Mouse (Mus musculus): ENCODE measurements around the gene P2rx4. TPM values are rescaled to one million over a fixed set of nuclear protein-coding genes. Genes with fewer than 3 reads are reported as not detected.

P2rx4 gene
- polyA plus RNA-seq, 1 experiment from 2014 or later = 20.7 TPM

GRCm38 (mm10) chr5:122679881-122680280 lies 27.5 kb upstream of the P2rx4 start:
- Histone ChIP-seq H3K4me3 (ENCODE audit: low read depth, low read length) (no peak overlapping the region), H3K27ac (ENCODE audit: low read length) (no peak overlapping the region), H3K4me1 (ENCODE audit: control insufficient read depth, insufficient read depth, low read length) (no peaks in the 10 kb centered on the region), H3K4me2 (replicated peaks; ENCODE audit: low read depth, low read length) (no peak overlapping the region), H3K9me3 (ENCODE audit: control insufficient read depth, low read depth, low read length) (no peaks in the 10 kb centered on the region), H3K9ac (replicated peaks; ENCODE audit: low read depth, low read length) (no peak overlapping the region), H3K36me3 (ENCODE audit: control insufficient read depth, insufficient read depth, low read length) (no peaks in the 10 kb centered on the region), H3K27me3 (ENCODE audit: control insufficient read depth, insufficient read depth, low read length) (no peaks in the 10 kb centered on the region)
- 87% methylated on average over 8 of the region's 8 CpGs for WGBS
- ATAC-seq (ENCODE audit: insufficient number of reproducible peaks, insufficient read depth, low FRiP score, low read depth) = no peak

GRCm38 (mm10) chr5:122681276-122681675 lies 26.1 kb upstream of the P2rx4 start:
- Histone ChIP-seq H3K27me3 (ENCODE audit: control insufficient read depth, insufficient read depth, low read length) (no peaks in the 10 kb centered on the region), H3K4me2 (replicated peaks; ENCODE audit: low read depth, low read length) (no peak overlapping the region), H3K9ac (replicated peaks; ENCODE audit: low read depth, low read length) (no peak overlapping the region), H3K36me3 (ENCODE audit: control insufficient read depth, insufficient read depth, low read length) (no peaks in the 10 kb centered on the region), H3K4me3 (ENCODE audit: low read depth, low read length) (no peak overlapping the region), H3K27ac (ENCODE audit: low read length) (no peak overlapping the region), H3K4me1 (ENCODE audit: control insufficient read depth, insufficient read depth, low read length) (no peaks in the 10 kb centered on the region), H3K9me3 (ENCODE audit: control insufficient read depth, low read depth, low read length) (no peaks in the 10 kb centered on the region)
- no peak for ATAC-seq (ENCODE audit: insufficient number of reproducible peaks, insufficient read depth, low FRiP score, low read depth)
- WGBS = 78% methylated on average over 12 of the region's 12 CpGs

GRCm38 (mm10) chr5:122683926-122684325 lies 23.4 kb upstream of the P2rx4 start:
- Histone ChIP-seq H3K9me3 (ENCODE audit: control insufficient read depth, low read depth, low read length) (no peaks in the 10 kb centered on the region), H3K4me2 (replicated peaks; ENCODE audit: low read depth, low read length) (no peak overlapping the region), H3K4me3 (ENCODE audit: low read depth, low read length) (no peak overlapping the region), H3K27me3 (ENCODE audit: control insufficient read depth, insufficient read depth, low read length) (no peaks in the 10 kb centered on the region), H3K36me3 (ENCODE audit: control insufficient read depth, insufficient read depth, low read length) (no peaks in the 10 kb centered on the region), H3K9ac (replicated peaks; ENCODE audit: low read depth, low read length) (no peak overlapping the region), H3K4me1 (ENCODE audit: control insufficient read depth, insufficient read depth, low read length) (no peaks in the 10 kb centered on the region), H3K27ac (ENCODE audit: low read length) (no peak overlapping the region)
- no peak for ATAC-seq (ENCODE audit: insufficient number of reproducible peaks, insufficient read depth, low FRiP score, low read depth)
- WGBS = 72% methylated on average over 10 of the region's 10 CpGs

- no peak for ATAC-seq (ENCODE audit: insufficient number of reproducible peaks, insufficient read depth, low FRiP score, low read depth)
- H3K9me3 ChIP-seq (ENCODE audit: control insufficient read depth, low read depth, low read length) = no peaks in the 10 kb centered on the region
- H3K27me3 ChIP-seq (ENCODE audit: control insufficient read depth, insufficient read depth, low read length) = no peaks in the 10 kb centered on the region
- no peak overlapping the region for H3K27ac ChIP-seq (ENCODE audit: low read length)
- no peak overlapping the region for H3K4me2 ChIP-seq (replicated peaks; ENCODE audit: low read depth, low read length)
- H3K9ac ChIP-seq (replicated peaks; ENCODE audit: low read depth, low read length) = no peak overlapping the region
- H3K36me3 ChIP-seq (ENCODE audit: control insufficient read depth, insufficient read depth, low read length) = no peaks in the 10 kb centered on the region
- H3K4me3 ChIP-seq (ENCODE audit: low read depth, low read length) = no peak overlapping the region
- no peaks in the 10 kb centered on the region for H3K4me1 ChIP-seq (ENCODE audit: control insufficient read depth, insufficient read depth, low read length)
- 77% methylated on average over 4 of the region's 4 CpGs for WGBS
Observed at GRCm38 (mm10) chr5:122687391-122687790, 20.0 kb upstream of the P2rx4 start.

GRCm38 (mm10) chr5:122689153-122689552 lies 18.2 kb upstream of the P2rx4 start:
- WGBS = 84% methylated on average over 7 of the region's 7 CpGs

GRCm38 (mm10) chr5:122690486-122690885 lies 16.9 kb upstream of the P2rx4 start:
- Histone ChIP-seq H3K9ac (replicated peaks; ENCODE audit: low read depth, low read length) (no peak overlapping the region), H3K27ac (ENCODE audit: low read length) (no peak overlapping the region), H3K4me1 (ENCODE audit: control insufficient read depth, insufficient read depth, low read length) (0 out of 2 replicates have a peak, but pooled peaks cover 3% of the 10 kb centered on the region), H3K27me3 (ENCODE audit: control insufficient read depth, insufficient read depth, low read length) (no peaks in the 10 kb centered on the region), H3K36me3 (ENCODE audit: control insufficient read depth, insufficient read depth, low read length) (no peaks in the 10 kb centered on the region), H3K9me3 (ENCODE audit: control insufficient read depth, low read depth, low read length) (no peaks in the 10 kb centered on the region), H3K4me2 (replicated peaks; ENCODE audit: low read depth, low read length) (no peak overlapping the region), H3K4me3 (ENCODE audit: low read depth, low read length) (no peak overlapping the region)
- WGBS = 58% methylated on average over 6 of the region's 6 CpGs
- ATAC-seq (ENCODE audit: insufficient number of reproducible peaks, insufficient read depth, low FRiP score, low read depth) = no peak

More at GRCm38 (mm10) chr5:122689153-122689552, 18.2 kb upstream of the P2rx4 start:
- Histone ChIP-seq H3K4me1 (ENCODE audit: control insufficient read depth, insufficient read depth, low read length) (0 out of 2 replicates have a peak, but pooled peaks cover 3% of the 10 kb centered on the region), H3K4me2 (replicated peaks; ENCODE audit: low read depth, low read length) (no peak overlapping the region), H3K27ac (ENCODE audit: low read length) (no peak overlapping the region), H3K9ac (replicated peaks; ENCODE audit: low read depth, low read length) (no peak overlapping the region), H3K27me3 (ENCODE audit: control insufficient read depth, insufficient read depth, low read length) (no peaks in the 10 kb centered on the region), H3K9me3 (ENCODE audit: control insufficient read depth, low read depth, low read length) (no peaks in the 10 kb centered on the region), H3K36me3 (ENCODE audit: control insufficient read depth, insufficient read depth, low read length) (no peaks in the 10 kb centered on the region), H3K4me3 (ENCODE audit: low read depth, low read length) (no peak overlapping the region)
- no peak for ATAC-seq (ENCODE audit: insufficient number of reproducible peaks, insufficient read depth, low FRiP score, low read depth)

- WGBS = 40% methylated on average over 13 of the region's 13 CpGs
- ATAC-seq (ENCODE audit: insufficient number of reproducible peaks, insufficient read depth, low FRiP score, low read depth) = no peak; the same call in 1 of the 2 replicates
- no peaks in the 10 kb centered on the region for H3K9me3 ChIP-seq (ENCODE audit: control insufficient read depth, low read depth, low read length)
- no peak overlapping the region for H3K4me3 ChIP-seq (ENCODE audit: low read depth, low read length)
- H3K27ac ChIP-seq (ENCODE audit: low read length) = no peak overlapping the region
- no peak overlapping the region for H3K4me2 ChIP-seq (replicated peaks; ENCODE audit: low read depth, low read length)
- no peaks in the 10 kb centered on the region for H3K27me3 ChIP-seq (ENCODE audit: control insufficient read depth, insufficient read depth, low read length)
- no peak overlapping the region for H3K9ac ChIP-seq (replicated peaks; ENCODE audit: low read depth, low read length)
- no peaks in the 10 kb centered on the region for H3K36me3 ChIP-seq (ENCODE audit: control insufficient read depth, insufficient read depth, low read length)
- H3K4me1 ChIP-seq (ENCODE audit: control insufficient read depth, insufficient read depth, low read length) = 0 out of 2 replicates have a peak, but pooled peaks cover 3% of the 10 kb centered on the region
Observed at GRCm38 (mm10) chr5:122693431-122694207, 13.7 kb upstream of the P2rx4 start.

GRCm38 (mm10) chr5:122695516-122695915 lies 11.8 kb upstream of the P2rx4 start:
- Histone ChIP-seq H3K27me3 (ENCODE audit: control insufficient read depth, insufficient read depth, low read length) (no peaks in the 10 kb centered on the region), H3K36me3 (ENCODE audit: control insufficient read depth, insufficient read depth, low read length) (no peaks in the 10 kb centered on the region), H3K9me3 (ENCODE audit: control insufficient read depth, low read depth, low read length) (no peaks in the 10 kb centered on the region), H3K4me3 (ENCODE audit: low read depth, low read length) (no peak overlapping the region), H3K4me2 (replicated peaks; ENCODE audit: low read depth, low read length) (no peak overlapping the region), H3K9ac (replicated peaks; ENCODE audit: low read depth, low read length) (no peak overlapping the region), H3K4me1 (ENCODE audit: control insufficient read depth, insufficient read depth, low read length) (0 out of 2 replicates have a peak, but pooled peaks cover 3% of the 10 kb centered on the region), H3K27ac (ENCODE audit: low read length) (no peak overlapping the region)
- no peak for ATAC-seq (ENCODE audit: insufficient number of reproducible peaks, insufficient read depth, low FRiP score, low read depth)
- WGBS = 65% methylated on average over 8 of the region's 8 CpGs
